Mouse (Mus musculus): ENCODE measurements around the gene Dnajb13.

Gene Dnajb13

DNA sequence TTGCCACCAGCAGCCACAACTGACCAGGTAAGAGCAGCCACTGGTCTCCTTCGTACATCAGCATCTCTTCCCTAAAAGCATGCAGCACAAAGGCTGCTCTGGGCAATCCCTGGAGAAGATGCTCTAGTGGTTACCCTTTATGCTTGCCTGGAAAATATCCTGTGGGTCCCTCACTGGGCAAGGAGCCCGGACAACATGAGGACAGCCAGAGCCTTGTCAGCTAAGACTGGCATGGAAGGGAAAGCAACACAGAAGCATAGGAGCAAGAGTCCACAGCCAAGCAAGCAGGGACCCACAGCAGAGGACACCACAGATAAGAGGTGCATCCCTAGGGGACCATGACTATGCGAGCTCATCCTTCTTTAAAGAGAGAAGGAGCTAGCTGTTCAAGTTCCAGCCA is 54.9 kb downstream of the Dnajb13 start:
- no peak for DNase-seq (ENCODE audit: low spot score in 2 of 2)

- no peak for DNase-seq (ENCODE audit: low spot score in 2 of 2)
These were observed 56.6 kb downstream of the Dnajb13 start for GRCm38 (mm10) chr7:100458153-100458552.

Data from cerebellum, postnatal 4 days (tissue).